Mouse (Mus musculus): Measurements from ENCODE around the gene Coro2a.

Coro2a gene

GRCm38 (mm10) chr4:46526798-46527557 is 75.0 kb downstream of the Coro2a start:
- no peak for DNase-seq (ENCODE audit: low spot score in 2 of 2)

GRCm38 (mm10) chr4:46526226-46526625 is 75.8 kb downstream of the Coro2a start:
- DNase-seq (ENCODE audit: low spot score in 2 of 2) = no peak

- no peak for DNase-seq (ENCODE audit: low spot score in 2 of 2)
Observed at GRCm38 (mm10) chr4:46523324-46523723, 78.7 kb downstream of the Coro2a start.

GRCm38 (mm10) chr4:46521457-46521856 is 80.5 kb downstream of the Coro2a start:
- no peak for DNase-seq (ENCODE audit: low spot score in 2 of 2)

- DNase-seq (ENCODE audit: low spot score in 2 of 2) = no peak
Observed at GRCm38 (mm10) chr4:46520491-46520890, 81.5 kb downstream of the Coro2a start.

GRCm38 (mm10) chr4:46507736-46508460 is 94.1 kb downstream of the Coro2a start:
- DNase-seq (ENCODE audit: low spot score in 2 of 2) = peak in 1 of 2 experiments; percentile 75

- peak; percentile 83 to 93 for DNase-seq (ENCODE audit: low spot score in 2 of 2)
Observed at GRCm38 (mm10) chr4:46506801-46507610, 95.0 kb downstream of the Coro2a start.

- DNase-seq (ENCODE audit: low spot score in 2 of 2) = no peak
Observed at GRCm38 (mm10) chr4:46505361-46506057, 96.5 kb downstream of the Coro2a start.

GRCm38 (mm10) chr4:46503881-46504280 is 98.1 kb downstream of the Coro2a start:
- no peak for DNase-seq (ENCODE audit: low spot score in 2 of 2)

GRCm38 (mm10) chr4:46502606-46503502 is 99.1 kb downstream of the Coro2a start:
- no peak for DNase-seq (ENCODE audit: low spot score in 2 of 2)

GRCm38 (mm10) chr4:46498976-46499375 is 103.0 kb downstream of the Coro2a start:
- peak in 1 of 2 experiments; percentile 34 for DNase-seq (ENCODE audit: low spot score in 2 of 2)

GRCm38 (mm10) chr4:46498511-46498910 is 103.5 kb downstream of the Coro2a start:
- DNase-seq (ENCODE audit: low spot score in 2 of 2) = no peak

- DNase-seq (ENCODE audit: low spot score in 2 of 2) = peak in 1 of 2 experiments; percentile 73
Observed at GRCm38 (mm10) chr4:46497286-46497892, 104.6 kb downstream of the Coro2a start.

GRCm38 (mm10) chr4:46495543-46495942 is 106.5 kb downstream of the Coro2a start:
- no peak for DNase-seq (ENCODE audit: low spot score in 2 of 2)

- no peak for DNase-seq (ENCODE audit: low spot score in 2 of 2)
Observed at GRCm38 (mm10) chr4:46493071-46493470, 108.9 kb downstream of the Coro2a start.

GRCm38 (mm10) chr4:46489028-46489925 is 112.7 kb downstream of the Coro2a start, which contains the start of gene Nans:
TSS of gene Nans (plus strand) at chr4:46489248.
- peak; percentile 80 to 92 for DNase-seq (ENCODE audit: low spot score in 2 of 2)

GRCm38 (mm10) chr4:46487348-46487747 is 114.7 kb downstream of the Coro2a start:
- peak in 1 of 2 experiments; percentile 50 for DNase-seq (ENCODE audit: low spot score in 2 of 2)

Measured in left cerebral cortex, adult 9 months (tissue).